Mouse (Mus musculus): ENCODE data around the gene Nol12. TPM values are rescaled to one million over a fixed set of nuclear protein-coding genes. Genes with fewer than 3 reads are reported as not detected.

The Nol12 gene
- 10 to 100 TPM; 13.8 to 17.4 TPM for total RNA-seq (2021)
- polyA plus RNA-seq (2012; rRNA removed) = 9.9 and 13.1 TPM in 2 replicates
- long read RNA-seq, transcript Nol12-203 (6 exons, 3,721 nt) = major isoform, 5 of 8 reads
- long read RNA-seq, partial matches to known transcripts = 1 of 8 reads
- long read RNA-seq, other reads (novel, unspliced or antisense) = 2 of 8 reads

GRCm38 (mm10) chr15:78934784-78935320 is at the start of gene Nol12:
Gene Nol12, plus strand, starts transcription at chr15:78934933.
- intact Hi-C loops (cut with DNase I) = no loop called here
- Histone ChIP-seq H3K4me1 (ENCODE audit: control insufficient read depth, insufficient read depth, low read length) (peaks cover 3% of the 10 kb centered on the region), H3K27me3 (ENCODE audit: control insufficient read depth, insufficient read depth, low read length) (no peaks in the 10 kb centered on the region), H3K9ac (ENCODE audit: low read depth, low read length) (peak within 1 kb of the TSS; percentile 82), H3K4me3 (peak within 1 kb of the TSS; percentile 70), H3K79me2 (replicated peaks; ENCODE audit: control insufficient read depth, insufficient read depth, low read length) (no peaks in the 10 kb centered on the region), H3K36me3 (ENCODE audit: control insufficient read depth, insufficient read depth, low read length) (no peaks in the 10 kb centered on the region), H3K27ac (peak within 1 kb of the TSS; percentile 85)
- TF ChIP-seq EP300 (IDR thresholded peaks at IDR 0.05; ENCODE audit: insufficient read depth, low read depth, low read length) (0 out of 2 replicates have a peak, but pooled peaks have one; percentile 25), POLR2A (IDR thresholded peaks at IDR 0.05; ENCODE audit: insufficient read depth, low read depth, low read length) (peak; percentile 83), CTCF (IDR thresholded peaks at IDR 0.05) (peak; percentile 44)
- DNase-seq = peak; percentile 87
- under 1% methylated on average over 42 of the region's 42 CpGs for WGBS

GRCm38 (mm10) chr15:78889401-78889853 is 45.3 kb upstream of the Nol12 start:
- no peak for TF ChIP-seq CTCF (IDR thresholded peaks at IDR 0.05)
- TF ChIP-seq POLR2A (IDR thresholded peaks at IDR 0.05; ENCODE audit: insufficient read depth, low read depth, low read length) = no peak
- TF ChIP-seq EP300 (IDR thresholded peaks at IDR 0.05; ENCODE audit: insufficient read depth, low read depth, low read length) = no peak
- H3K27ac ChIP-seq = no peak overlapping the region
- H3K4me1 ChIP-seq (ENCODE audit: control insufficient read depth, insufficient read depth, low read length) = no peaks in the 10 kb centered on the region
- intact Hi-C loops (cut with DNase I) = no loop called here
- no peak overlapping the region for H3K9ac ChIP-seq (ENCODE audit: low read depth, low read length)
- no peak for DNase-seq
- H3K79me2 ChIP-seq (replicated peaks; ENCODE audit: control insufficient read depth, insufficient read depth, low read length) = no peaks in the 10 kb centered on the region
- WGBS = 48% methylated on average over 13 of the region's 13 CpGs
- no peaks in the 10 kb centered on the region for H3K36me3 ChIP-seq (ENCODE audit: control insufficient read depth, insufficient read depth, low read length)
- H3K4me3 ChIP-seq = no peak overlapping the region
- H3K27me3 ChIP-seq (ENCODE audit: control insufficient read depth, insufficient read depth, low read length) = no peaks in the 10 kb centered on the region

- Histone ChIP-seq H3K79me2 (replicated peaks; ENCODE audit: control insufficient read depth, insufficient read depth, low read length) (no peaks in the 10 kb centered on the region), H3K27me3 (ENCODE audit: control insufficient read depth, insufficient read depth, low read length) (no peaks in the 10 kb centered on the region), H3K4me3 (no peak overlapping the region), H3K27ac (no peak overlapping the region), H3K4me1 (ENCODE audit: control insufficient read depth, insufficient read depth, low read length) (no peaks in the 10 kb centered on the region; the same call in 1 of the 2 replicates), H3K9ac (ENCODE audit: low read depth, low read length) (no peak overlapping the region), H3K36me3 (ENCODE audit: control insufficient read depth, insufficient read depth, low read length) (no peaks in the 10 kb centered on the region)
- no peak for DNase-seq
- WGBS = 70% methylated on average over 7 of the region's 7 CpGs
- TF ChIP-seq CTCF (IDR thresholded peaks at IDR 0.05) (no peak), POLR2A (IDR thresholded peaks at IDR 0.05; ENCODE audit: insufficient read depth, low read depth, low read length) (no peak), EP300 (IDR thresholded peaks at IDR 0.05; ENCODE audit: insufficient read depth, low read depth, low read length) (no peak)
- intact Hi-C loops (cut with DNase I) = loop anchor here (5.0 kb wide), 1 partner anchor 640 kb away; no protein-coding TSS in a partner anchor
Observed at GRCm38 (mm10) chr15:78892440-78892839, 42.3 kb upstream of the Nol12 start.

- no peak overlapping the region for H3K27ac ChIP-seq
- WGBS = 68% methylated on average over 13 of the region's 13 CpGs
- no peaks in the 10 kb centered on the region; the same call in 1 of the 2 replicates for H3K4me1 ChIP-seq (ENCODE audit: control insufficient read depth, insufficient read depth, low read length)
- H3K4me3 ChIP-seq = no peak overlapping the region
- intact Hi-C loops (cut with DNase I) = loop anchor here (5.0 kb wide), 1 partner anchor 638 kb away; no protein-coding TSS in a partner anchor
- no peaks in the 10 kb centered on the region for H3K36me3 ChIP-seq (ENCODE audit: control insufficient read depth, insufficient read depth, low read length)
- no peak for TF ChIP-seq EP300 (IDR thresholded peaks at IDR 0.05; ENCODE audit: insufficient read depth, low read depth, low read length)
- no peaks in the 10 kb centered on the region for H3K79me2 ChIP-seq (replicated peaks; ENCODE audit: control insufficient read depth, insufficient read depth, low read length)
- H3K27me3 ChIP-seq (ENCODE audit: control insufficient read depth, insufficient read depth, low read length) = no peaks in the 10 kb centered on the region
- no peak overlapping the region for H3K9ac ChIP-seq (ENCODE audit: low read depth, low read length)
- no peak for DNase-seq
Observed at GRCm38 (mm10) chr15:78894726-78895125, 40.0 kb upstream of the Nol12 start.

- Histone ChIP-seq H3K4me3 (no peak overlapping the region), H3K4me1 (ENCODE audit: control insufficient read depth, insufficient read depth, low read length) (peaks cover under 1% of the 10 kb centered on the region; the same call in 1 of the 2 replicates), H3K9ac (ENCODE audit: low read depth, low read length) (no peak overlapping the region), H3K36me3 (ENCODE audit: control insufficient read depth, insufficient read depth, low read length) (no peaks in the 10 kb centered on the region), H3K27ac (no peak overlapping the region), H3K79me2 (replicated peaks; ENCODE audit: control insufficient read depth, insufficient read depth, low read length) (no peaks in the 10 kb centered on the region), H3K27me3 (ENCODE audit: control insufficient read depth, insufficient read depth, low read length) (no peaks in the 10 kb centered on the region)
- DNase-seq = no peak
- intact Hi-C loops (cut with DNase I) = no loop called here
- TF ChIP-seq POLR2A (IDR thresholded peaks at IDR 0.05; ENCODE audit: insufficient read depth, low read depth, low read length) = no peak
- no peak for TF ChIP-seq CTCF (IDR thresholded peaks at IDR 0.05)
- no peak for TF ChIP-seq EP300 (IDR thresholded peaks at IDR 0.05; ENCODE audit: insufficient read depth, low read depth, low read length)
- 60% methylated on average over 2 of the region's 2 CpGs for WGBS
Observed at GRCm38 (mm10) chr15:78895741-78896140, 39.0 kb upstream of the Nol12 start.

GRCm38 (mm10) chr15:78896149-78896548 is 38.6 kb upstream of the Nol12 start:
- H3K79me2 ChIP-seq (replicated peaks; ENCODE audit: control insufficient read depth, insufficient read depth, low read length) = no peaks in the 10 kb centered on the region
- no peaks in the 10 kb centered on the region for H3K27me3 ChIP-seq (ENCODE audit: control insufficient read depth, insufficient read depth, low read length)
- H3K9ac ChIP-seq (ENCODE audit: low read depth, low read length) = no peak overlapping the region
- 87% methylated on average over 3 of the region's 3 CpGs for WGBS
- no peak overlapping the region for H3K27ac ChIP-seq
- H3K36me3 ChIP-seq (ENCODE audit: control insufficient read depth, insufficient read depth, low read length) = no peaks in the 10 kb centered on the region
- intact Hi-C loops (cut with DNase I) = no loop called here
- H3K4me1 ChIP-seq (ENCODE audit: control insufficient read depth, insufficient read depth, low read length) = peaks cover 2% of the 10 kb centered on the region
- no peak overlapping the region for H3K4me3 ChIP-seq
- no peak for DNase-seq
- no peak for TF ChIP-seq POLR2A (IDR thresholded peaks at IDR 0.05; ENCODE audit: insufficient read depth, low read depth, low read length)
- TF ChIP-seq EP300 (IDR thresholded peaks at IDR 0.05; ENCODE audit: insufficient read depth, low read depth, low read length) = no peak
- TF ChIP-seq CTCF (IDR thresholded peaks at IDR 0.05) = no peak

All from heart, adult 2 months (tissue).